Mouse (Mus musculus): Measurements from ENCODE around the gene Gm11027. TPM values are rescaled to one million over a fixed set of nuclear protein-coding genes. Genes with fewer than 3 reads are reported as not detected.

Gm11027 gene
- polyA plus RNA-seq, 1 experiment from 2014 or later, result not detected

- Histone ChIP-seq H3K4me3 (ENCODE audit: low read depth, low read length) (no peak overlapping the region), H3K4me1 (ENCODE audit: control insufficient read depth, insufficient read depth, low read length) (no peaks in the 10 kb centered on the region), H3K9me3 (replicated peaks; ENCODE audit: control insufficient read depth, low read length) (no peaks in the 10 kb centered on the region), H3K9ac (ENCODE audit: low read length) (no peak overlapping the region), H3K36me3 (ENCODE audit: control insufficient read depth, insufficient read depth, low read length) (no peaks in the 10 kb centered on the region), H3K27ac (ENCODE audit: low read depth, low read length) (no peak overlapping the region), H3K27me3 (replicated peaks; ENCODE audit: control insufficient read depth, insufficient read depth, low read length) (no peaks in the 10 kb centered on the region), H3K4me2 (ENCODE audit: low read length) (no peak overlapping the region)
- 95% methylated on average over 2 of the region's 2 CpGs for WGBS
- no peak for ATAC-seq
- no peak for DNase-seq (ENCODE audit: low spot score)
These were observed 33.4 kb downstream of the Gm11027 start for GRCm38 (mm10) chr12:116308612-116309011.

GRCm38 (mm10) chr12:116313816-116314215 is 38.6 kb downstream of the Gm11027 start:
- no peaks in the 10 kb centered on the region for H3K9me3 ChIP-seq (replicated peaks; ENCODE audit: control insufficient read depth, low read length)
- no peak overlapping the region for H3K9ac ChIP-seq (ENCODE audit: low read length)
- no peak for ATAC-seq
- no peak overlapping the region for H3K27ac ChIP-seq (ENCODE audit: low read depth, low read length)
- H3K36me3 ChIP-seq (ENCODE audit: control insufficient read depth, insufficient read depth, low read length), result no peaks in the 10 kb centered on the region
- 90% methylated on average over 1 of the region's 1 CpGs for WGBS
- no peak overlapping the region for H3K4me3 ChIP-seq (ENCODE audit: low read depth, low read length)
- DNase-seq (ENCODE audit: low spot score), result no peak
- H3K4me1 ChIP-seq (ENCODE audit: control insufficient read depth, insufficient read depth, low read length), result no peaks in the 10 kb centered on the region
- H3K4me2 ChIP-seq (ENCODE audit: low read length), result no peak overlapping the region
- no peaks in the 10 kb centered on the region for H3K27me3 ChIP-seq (replicated peaks; ENCODE audit: control insufficient read depth, insufficient read depth, low read length)

- no peaks in the 10 kb centered on the region for H3K27me3 ChIP-seq (replicated peaks; ENCODE audit: control insufficient read depth, insufficient read depth, low read length)
- DNase-seq (ENCODE audit: low spot score), result no peak
- H3K4me1 ChIP-seq (ENCODE audit: control insufficient read depth, insufficient read depth, low read length), result no peaks in the 10 kb centered on the region
- no peak overlapping the region for H3K27ac ChIP-seq (ENCODE audit: low read depth, low read length)
- no peak overlapping the region for H3K4me3 ChIP-seq (ENCODE audit: low read depth, low read length)
- H3K9ac ChIP-seq (ENCODE audit: low read length), result no peak overlapping the region
- no peaks in the 10 kb centered on the region for H3K9me3 ChIP-seq (replicated peaks; ENCODE audit: control insufficient read depth, low read length)
- H3K4me2 ChIP-seq (ENCODE audit: low read length), result no peak overlapping the region
- 91% methylated on average over 3 of the region's 3 CpGs for WGBS
- no peak for ATAC-seq
- no peaks in the 10 kb centered on the region for H3K36me3 ChIP-seq (ENCODE audit: control insufficient read depth, insufficient read depth, low read length)
These were observed 40.3 kb downstream of the Gm11027 start for GRCm38 (mm10) chr12:116315498-116315897.

- ATAC-seq, result no peak
- 0 out of 2 replicates have a peak, but pooled peaks cover 3% of the 10 kb centered on the region for H3K36me3 ChIP-seq (ENCODE audit: control insufficient read depth, insufficient read depth, low read length)
- no peaks in the 10 kb centered on the region for H3K27me3 ChIP-seq (replicated peaks; ENCODE audit: control insufficient read depth, insufficient read depth, low read length)
- no peaks in the 10 kb centered on the region for H3K4me1 ChIP-seq (ENCODE audit: control insufficient read depth, insufficient read depth, low read length)
- no peak overlapping the region for H3K9ac ChIP-seq (ENCODE audit: low read length)
- no peaks in the 10 kb centered on the region for H3K9me3 ChIP-seq (replicated peaks; ENCODE audit: control insufficient read depth, low read length)
- no peak for DNase-seq (ENCODE audit: low spot score)
- 76% methylated on average over 1 of the region's 1 CpGs for WGBS
- no peak overlapping the region for H3K27ac ChIP-seq (ENCODE audit: low read depth, low read length)
- no peak overlapping the region for H3K4me3 ChIP-seq (ENCODE audit: low read depth, low read length)
- H3K4me2 ChIP-seq (ENCODE audit: low read length), result no peak overlapping the region
These were observed 42.6 kb downstream of the Gm11027 start for GRCm38 (mm10) chr12:116317818-116318217.

Small RNA genes within 50 kb of the gene (microRNA-seq; reads per million reads assigned to microRNA genes)
- not detected for gene Gm23190

Other genes starting within 250 kb of the Gm11027 start
- gene Zfp386, start 227.7 kb upstream of the Gm11027 start, polyA plus RNA-seq (2014; fragmentation: Nextera tagmentation; extraction: Ambion mirVana), result 69.9 and 77.0 TPM in 2 replicates
- 0.46 and 1.2 TPM in 2 replicates for gene Vipr2, start 197.7 kb upstream of the Gm11027 start, polyA plus RNA-seq (2014; fragmentation: Nextera tagmentation; extraction: Ambion mirVana)
- 12.5 TPM in 2 replicates for gene Wdr60, start 12.4 kb upstream of the Gm11027 start, polyA plus RNA-seq (2014; fragmentation: Nextera tagmentation; extraction: Ambion mirVana)
- 12.2 and 14.0 TPM in 2 replicates for gene Esyt2, start 5.8 kb downstream of the Gm11027 start, polyA plus RNA-seq (2014; fragmentation: Nextera tagmentation; extraction: Ambion mirVana)
- gene Ncapg2, start 130.0 kb downstream of the Gm11027 start, polyA plus RNA-seq (2014; fragmentation: Nextera tagmentation; extraction: Ambion mirVana), result 19.7 and 21.8 TPM in 2 replicates
- gene Ptprn2, start 210.3 kb downstream of the Gm11027 start, polyA plus RNA-seq (2014; fragmentation: Nextera tagmentation; extraction: Ambion mirVana), result 4.1 and 7.3 TPM in 2 replicates